Mouse (Mus musculus): Measurements from ENCODE around the gene Zfp541.

DNA sequence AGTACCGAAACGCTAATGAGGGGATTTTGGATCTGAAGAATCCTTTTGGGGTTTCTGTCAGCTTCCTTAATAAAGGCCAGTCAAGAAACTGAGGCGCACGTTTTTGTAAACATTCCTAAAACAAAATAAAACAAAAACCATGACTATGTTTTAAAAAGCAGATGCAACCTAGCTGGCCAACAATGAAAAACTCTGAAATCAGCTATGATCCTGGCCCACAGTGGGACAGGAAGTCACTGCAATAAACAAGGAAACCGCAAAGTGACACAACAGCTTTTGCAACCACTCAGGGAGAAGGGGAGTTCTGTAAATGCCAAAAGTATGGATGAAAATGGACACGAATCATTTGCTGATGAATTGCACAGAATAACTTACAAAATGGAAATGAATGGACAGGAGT lies 8.5 kb upstream of the Zfp541 start:
- TF ChIP-seq POLR2A (IDR thresholded peaks at IDR 0.05; ENCODE audit: borderline replicate concordance, control insufficient read depth, low read depth, low read length) (no peak), CTCF (IDR thresholded peaks at IDR 0.05; ENCODE audit: control insufficient read depth, insufficient read depth, low read length) (no peak)
